Mouse (Mus musculus) C2C12 (cell line): Measurements from ENCODE around the gene Dnase1l3.

Experiments
- CTCF ChIP-seq: IDR thresholded peaks from one replicate; pipeline ENCODE4 v1.5.1; 2011; ENCODE audit not compliant: control insufficient read depth, insufficient read depth, insufficient read length
- MAX ChIP-seq: IDR thresholded peaks from one replicate; pipeline ENCODE4 v1.6.1; 2011; ENCODE audit warnings: mild to moderate bottlenecking, control low read depth
- MYOG ChIP-seq: IDR thresholded peaks from one replicate; pipeline ENCODE4 v1.6.1; 2011; ENCODE audit not compliant: control insufficient read depth, insufficient read length; ENCODE audit errors: extremely low read depth

DNA sequence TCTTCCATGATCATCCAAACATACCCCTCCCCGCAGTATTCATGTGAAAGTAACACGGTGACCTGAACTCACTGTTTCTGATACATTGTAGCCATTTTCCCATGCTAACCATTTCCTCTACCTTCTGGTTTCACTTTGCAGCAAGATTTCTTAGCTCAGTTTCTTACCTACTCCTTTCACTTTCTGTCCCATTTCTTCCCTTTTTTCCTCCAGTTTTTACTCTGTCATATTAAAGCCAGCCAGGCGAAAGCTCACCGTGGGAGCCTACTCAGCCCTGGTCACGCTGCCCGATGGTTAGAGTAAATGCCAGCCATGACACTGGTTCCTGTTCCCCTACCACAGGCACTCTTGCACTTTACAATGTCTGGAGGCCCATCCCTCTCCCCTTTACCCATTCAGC is 7.5 kb downstream of the Dnase1l3 start:
- TF ChIP-seq CTCF (no peak), MYOG (no peak), MAX (no peak)
